Mouse (Mus musculus) lung, postnatal 25 days (tissue): Measurements from ENCODE around the gene Tex46.

ENCODE experiments used
- DNase-seq: peaks from one replicate; pipeline ENCODE4 v3.0.0; 2022; ENCODE audit warnings: low spot score

The Tex46 gene

DNA sequence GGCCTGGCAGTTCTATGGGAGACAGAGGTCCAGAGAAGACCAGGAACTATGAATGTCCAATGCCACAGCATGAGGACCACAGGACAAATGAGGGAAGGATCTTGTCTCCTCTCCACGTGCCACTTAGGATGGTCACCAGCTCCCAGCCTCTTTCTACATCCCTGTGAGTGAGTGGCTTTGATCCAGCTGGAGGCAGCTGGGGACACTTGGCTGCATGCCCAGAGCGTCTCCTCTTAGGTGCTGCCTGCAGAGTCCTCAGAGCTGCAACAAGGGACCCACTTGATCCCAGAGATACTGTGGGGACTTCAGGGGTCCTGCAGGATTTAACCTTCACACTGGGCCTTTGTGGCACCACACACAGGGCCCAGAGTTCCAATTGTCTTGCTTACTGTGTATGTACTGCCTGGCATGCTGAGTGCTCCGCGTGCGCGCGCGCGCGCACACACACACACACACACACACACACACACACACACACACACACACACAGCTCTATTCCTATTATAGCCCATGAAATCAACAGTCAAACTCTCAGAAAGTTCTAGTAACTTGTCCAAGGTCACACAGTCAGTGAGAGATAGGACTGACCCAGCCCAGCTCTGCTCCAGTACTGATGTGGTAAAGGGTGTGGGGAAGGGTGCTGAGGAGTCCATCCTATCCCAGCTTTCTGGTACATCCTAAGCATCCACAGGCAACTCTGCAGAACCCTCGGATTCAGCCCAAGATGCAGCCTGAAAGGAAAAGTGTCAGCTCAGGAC is 21.2 kb downstream of the Tex46 start:
- no peak for DNase-seq

DNA sequence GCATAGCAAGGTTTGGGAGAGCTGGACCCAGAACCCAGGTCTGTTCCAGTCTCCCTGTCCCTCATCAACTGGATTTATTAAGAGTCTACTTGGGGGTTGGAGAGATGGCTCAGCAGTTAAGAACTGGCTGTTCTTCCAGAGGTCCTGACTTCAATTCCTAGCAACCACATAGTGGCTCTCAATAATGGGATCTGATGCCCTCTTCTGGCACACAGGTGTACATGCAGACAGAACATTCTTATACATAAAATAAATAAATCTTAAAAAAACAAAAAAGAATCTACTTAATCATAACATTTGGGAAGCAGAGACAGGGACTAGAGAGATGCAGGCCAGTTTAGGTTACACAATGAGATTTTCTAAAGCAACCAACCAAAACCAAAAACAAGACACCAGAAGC is 25.8 kb downstream of the Tex46 start:
- no peak for DNase-seq

DNA sequence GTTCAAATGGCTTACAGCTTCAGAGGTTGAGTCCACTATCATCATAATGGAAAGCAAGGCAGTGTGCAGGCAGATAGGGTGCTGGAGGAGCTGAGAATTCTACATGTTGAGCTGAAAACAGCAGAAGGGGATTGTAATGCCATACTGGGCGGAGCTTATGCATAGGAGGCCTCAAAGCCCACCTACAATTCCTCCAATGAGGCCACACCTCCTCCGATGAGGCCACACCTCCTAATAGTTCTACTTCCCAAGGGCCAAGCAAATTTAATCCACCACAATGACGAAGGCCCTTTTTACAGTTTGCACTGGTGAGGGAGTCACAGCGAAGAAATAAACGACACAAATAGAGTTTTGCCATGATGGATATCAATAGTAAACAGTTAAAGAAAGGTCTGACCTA is 26.3 kb downstream of the Tex46 start:
- DNase-seq = no peak

DNA sequence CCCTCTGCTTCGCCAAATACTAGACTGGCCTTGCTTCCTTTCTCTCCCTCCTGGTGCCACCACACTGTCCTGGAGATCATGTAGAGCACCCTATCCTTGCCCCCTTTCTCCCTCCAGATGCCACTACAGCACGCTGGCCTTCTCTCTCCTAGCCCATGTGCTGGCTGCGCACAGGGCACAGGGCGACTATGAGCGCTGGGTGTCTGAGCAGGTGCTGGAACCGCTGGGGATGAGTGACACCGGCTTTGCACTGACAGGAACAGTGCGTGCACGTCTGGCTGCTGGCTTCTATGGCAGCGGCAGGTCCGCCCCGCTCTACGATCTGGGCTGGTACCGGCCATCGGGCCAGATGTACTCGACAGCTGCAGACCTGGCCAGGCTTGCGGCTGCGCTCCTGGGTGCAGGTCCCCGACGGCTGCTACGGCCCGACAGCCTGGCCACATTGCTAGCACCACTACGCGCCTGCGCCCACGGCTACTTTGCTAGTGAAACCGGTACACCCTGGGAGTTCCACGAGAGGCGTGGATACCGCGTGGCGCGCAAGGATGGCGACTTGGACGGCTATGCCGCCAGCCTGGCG is 26.8 kb downstream of the Tex46 start:
- no peak for DNase-seq

DNA sequence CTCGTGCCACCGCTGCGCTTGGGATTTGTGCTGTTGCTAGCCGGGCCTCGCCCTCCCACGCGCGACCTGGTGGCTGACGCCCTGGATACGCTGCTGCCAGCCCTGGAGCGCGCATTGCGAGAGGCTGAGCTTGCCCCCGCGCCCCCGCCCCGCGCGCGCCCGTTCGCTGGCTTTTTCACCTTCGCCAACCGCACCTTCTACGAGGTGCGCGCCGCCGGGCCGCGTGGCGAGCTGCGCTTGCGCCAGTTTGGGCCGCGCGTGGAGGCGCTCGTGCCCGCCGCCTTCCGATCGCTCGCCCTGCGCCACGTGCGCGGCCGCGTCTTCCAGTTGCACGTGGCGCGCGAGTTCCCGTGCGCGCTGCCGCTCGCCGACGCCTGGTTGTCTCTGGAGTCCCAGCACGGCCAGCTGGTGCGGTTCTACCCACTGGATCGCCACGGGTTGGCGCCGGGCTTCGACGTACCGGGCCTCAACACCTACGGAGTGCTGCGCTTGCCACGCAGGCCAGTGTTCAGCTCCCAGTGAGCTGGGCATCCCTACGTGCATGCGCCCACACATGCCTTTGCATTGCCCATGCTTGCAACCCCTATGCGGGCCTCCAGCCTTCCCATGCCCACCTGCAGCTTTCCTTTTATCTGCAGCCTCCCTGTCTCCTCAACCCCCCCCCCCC is 27.5 kb downstream of the Tex46 start:
- DNase-seq = no peak

DNA sequence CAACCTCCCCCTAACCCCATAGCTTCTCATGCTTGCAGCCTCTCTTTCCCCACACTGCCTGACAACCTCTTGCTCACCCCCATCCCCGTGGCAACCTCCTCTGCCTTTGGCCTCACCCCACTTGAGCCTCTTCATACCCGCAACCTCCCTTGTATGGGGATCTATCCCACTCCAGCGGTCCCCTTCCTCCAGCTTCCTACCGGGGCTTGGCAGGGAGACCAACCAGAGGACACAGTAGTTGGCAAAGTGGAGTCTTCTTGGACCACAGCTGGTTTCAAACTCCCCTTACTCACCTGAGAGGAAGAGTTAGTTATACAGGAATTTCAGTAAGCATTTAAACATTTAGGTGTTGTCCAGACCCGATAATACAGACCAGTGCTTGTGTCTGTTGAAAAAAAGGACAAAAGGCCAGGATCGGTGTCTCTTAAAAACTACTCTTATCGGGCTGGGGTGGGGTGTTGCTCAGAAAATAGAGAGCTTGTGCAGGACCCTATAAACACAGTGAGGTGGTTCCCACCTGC is 28.1 kb downstream of the Tex46 start:
- no peak for DNase-seq

DNA sequence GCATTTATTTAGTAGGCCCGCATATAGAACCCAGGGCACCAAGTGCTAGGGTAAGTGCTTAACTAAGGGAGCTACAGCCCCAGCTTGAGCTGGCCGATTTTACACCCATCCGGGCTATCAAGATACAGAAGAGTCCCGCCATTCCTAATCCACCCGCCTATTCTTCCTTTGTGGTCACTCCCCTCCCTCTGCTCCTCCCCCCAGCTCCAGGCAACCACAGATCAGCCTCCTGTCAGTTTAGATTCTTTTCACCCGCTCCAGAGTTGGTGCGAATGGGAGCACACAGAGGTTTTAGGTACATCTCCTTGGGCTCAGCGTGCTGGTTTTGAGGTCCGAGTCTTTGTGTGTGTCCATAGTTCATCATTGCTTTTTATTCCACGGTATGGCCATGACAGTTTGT is 28.7 kb downstream of the Tex46 start:
- no peak for DNase-seq

DNA sequence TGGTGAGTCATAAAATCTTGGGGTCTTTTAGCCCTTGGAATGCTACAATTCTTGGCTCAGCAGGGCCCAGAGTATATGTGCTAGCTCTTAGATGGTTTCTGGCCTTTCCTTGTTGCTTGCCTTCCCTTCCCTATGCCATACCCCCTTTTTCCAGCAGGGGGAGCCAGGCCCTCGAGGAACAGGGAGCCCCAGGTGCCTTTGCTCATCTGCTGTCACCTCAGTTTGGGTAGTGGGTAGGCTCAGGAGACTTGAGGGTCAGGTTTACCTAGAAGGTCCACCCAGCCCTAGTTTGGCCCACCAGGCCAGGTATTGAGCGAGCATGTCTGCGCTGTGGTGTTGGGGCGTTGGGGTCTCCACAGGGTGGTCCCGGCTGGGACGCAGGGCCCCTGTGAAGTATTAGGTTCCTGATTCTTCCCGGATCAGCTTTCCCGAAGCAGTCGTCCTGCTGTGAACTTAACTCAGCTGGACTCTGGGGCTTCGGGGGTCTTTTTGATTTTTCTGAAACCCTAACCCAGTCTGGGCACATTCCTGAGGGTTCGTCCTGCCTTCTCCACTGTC is 38.8 kb downstream of the Tex46 start:
- DNase-seq = peak; percentile 61

DNA sequence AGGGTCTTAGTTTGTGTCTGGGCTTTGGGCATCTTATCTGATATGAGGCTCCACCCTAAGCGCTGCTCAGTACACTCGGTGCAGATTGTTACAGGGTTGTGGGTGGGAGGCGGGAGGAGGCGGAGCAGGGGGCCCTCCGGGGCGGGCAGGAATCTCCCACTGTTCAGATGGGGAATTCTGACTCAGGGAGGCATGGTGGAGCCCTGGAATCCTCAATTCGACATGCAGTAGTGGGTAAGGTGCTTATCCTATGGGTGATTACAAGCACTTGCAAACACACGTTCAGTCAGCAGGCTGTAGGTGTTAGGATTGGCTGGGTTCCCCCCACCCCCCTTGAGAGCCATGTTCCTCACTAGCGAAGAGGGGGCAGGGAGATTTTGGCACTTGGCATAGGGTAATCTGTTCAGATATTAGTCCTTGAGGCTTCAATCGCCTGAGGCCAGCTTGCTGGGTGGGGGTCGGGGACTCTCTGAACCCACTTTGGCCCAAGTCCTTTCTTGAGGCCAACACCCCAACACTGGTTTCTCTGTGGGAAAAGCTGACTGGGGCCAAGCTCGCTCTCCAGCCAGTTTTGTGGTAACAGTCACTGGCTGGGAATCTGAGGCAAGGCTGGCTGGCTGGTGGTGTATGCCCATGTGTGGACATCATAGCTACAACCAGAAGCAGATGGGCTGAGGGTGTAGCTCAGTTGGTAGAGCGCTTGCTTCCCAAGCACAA is 39.4 kb downstream of the Tex46 start:
- no peak for DNase-seq

DNA sequence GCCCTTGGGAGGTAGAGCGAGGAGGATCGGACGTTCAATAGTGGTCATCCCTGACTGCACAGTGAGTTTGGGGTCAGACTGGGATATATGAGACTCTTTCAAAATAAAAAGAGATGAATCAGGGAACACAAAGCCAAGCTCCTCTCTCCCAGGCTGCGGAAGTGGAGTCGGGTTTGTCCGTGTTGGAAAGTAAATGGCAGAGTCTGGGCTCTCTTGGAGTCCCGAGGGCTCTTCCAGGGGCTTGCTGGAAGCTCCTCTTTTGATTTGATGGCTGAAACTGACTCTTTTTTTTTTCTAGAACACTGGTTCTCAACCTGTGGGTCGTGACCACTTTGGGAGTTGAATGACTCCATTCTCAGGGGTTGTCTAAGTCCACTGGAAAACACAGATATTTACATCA is 40.0 kb downstream of the Tex46 start:
- DNase-seq = no peak

DNA sequence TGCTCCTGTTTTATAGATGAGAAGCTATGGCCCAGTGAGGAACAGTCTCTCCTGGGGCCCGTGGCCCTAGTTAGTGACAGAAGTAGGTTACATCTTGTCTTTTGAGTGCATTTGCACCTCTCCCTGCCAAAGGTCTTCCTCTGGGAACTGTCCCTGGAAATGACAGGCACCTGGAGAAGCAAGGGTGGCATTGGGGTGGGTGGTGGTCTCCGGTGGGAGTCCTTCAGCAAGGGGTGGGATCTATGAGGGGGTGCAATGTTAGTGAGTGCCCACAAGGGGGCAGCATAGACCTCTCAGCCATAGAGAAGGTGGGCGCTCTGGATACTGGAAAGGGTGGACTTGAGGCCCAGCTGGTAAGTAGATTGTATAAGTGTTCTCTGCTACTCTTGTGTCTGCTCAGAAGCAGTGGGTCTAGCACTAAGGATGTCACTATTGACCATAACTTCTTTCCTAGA is 41.1 kb downstream of the Tex46 start:
- DNase-seq = no peak

DNA sequence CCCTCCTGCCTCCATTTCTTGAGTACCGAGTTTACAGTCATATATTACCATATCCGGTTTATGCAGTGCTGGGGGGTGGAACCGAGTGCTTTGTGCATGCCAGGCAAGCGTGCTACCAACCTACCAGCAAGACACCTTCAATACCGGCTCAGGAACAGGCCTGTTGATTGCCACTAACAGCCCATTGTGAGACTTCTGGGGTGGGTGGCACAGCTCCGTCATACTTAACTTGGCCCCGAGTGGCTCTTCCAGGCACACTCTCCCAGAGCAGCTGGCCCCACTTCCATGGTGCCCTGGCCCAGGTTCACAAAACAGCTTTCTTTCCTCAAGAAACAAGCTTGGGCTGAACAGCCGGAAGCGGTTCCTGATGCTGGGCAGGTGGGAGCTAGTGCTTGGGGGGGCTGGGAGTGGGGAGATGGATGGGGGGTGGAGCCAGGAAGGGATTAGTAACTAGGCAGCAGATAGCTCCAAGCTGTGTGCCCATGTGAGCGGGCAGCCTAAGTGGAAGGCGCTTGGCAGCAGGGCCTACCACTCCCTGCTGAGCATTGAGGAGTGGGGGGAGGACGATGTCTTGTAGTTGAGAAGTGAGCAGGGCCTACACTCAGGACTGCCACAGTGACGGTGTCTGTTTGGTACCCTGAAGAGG is 41.8 kb downstream of the Tex46 start:
- DNase-seq = no peak

DNA sequence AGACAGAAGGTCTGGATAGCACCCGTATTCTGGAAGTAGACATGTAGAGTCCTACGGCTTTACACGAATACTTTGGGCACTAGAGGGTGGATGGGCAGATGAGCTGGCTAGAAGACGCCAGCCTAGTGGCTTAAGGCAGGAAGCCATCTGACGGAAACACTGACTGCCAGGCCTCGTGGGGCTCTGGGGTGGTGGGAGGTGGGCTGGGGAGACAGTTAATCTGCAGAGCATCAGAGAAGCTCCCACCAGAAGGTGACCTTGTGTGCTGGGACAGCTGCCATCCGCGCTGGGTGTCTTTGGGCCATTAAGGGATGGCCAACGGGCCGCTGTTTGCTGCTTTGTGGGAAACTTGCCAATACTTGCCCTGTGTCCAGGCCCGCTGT is 42.3 kb downstream of the Tex46 start:
- no peak for DNase-seq

DNA sequence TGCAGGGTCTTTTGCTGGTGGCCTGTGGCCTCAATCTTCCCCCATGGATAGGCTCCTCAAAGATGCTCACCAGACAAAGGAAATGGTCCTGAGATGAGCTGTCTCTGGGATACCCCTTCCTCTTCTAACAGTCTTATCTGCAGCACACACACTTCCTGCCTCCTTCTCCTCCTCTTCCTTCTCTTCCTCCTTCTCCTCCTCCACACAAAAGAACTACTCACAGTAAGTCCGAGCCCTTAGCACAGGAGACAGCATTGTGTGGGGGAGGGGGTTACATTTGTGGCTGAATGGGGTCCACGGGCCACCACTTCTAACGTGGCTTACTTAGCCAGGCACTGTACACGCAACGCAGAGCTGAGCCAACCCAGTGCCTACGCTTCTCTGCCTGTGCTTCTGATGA is 42.8 kb downstream of the Tex46 start:
- DNase-seq = no peak

DNA sequence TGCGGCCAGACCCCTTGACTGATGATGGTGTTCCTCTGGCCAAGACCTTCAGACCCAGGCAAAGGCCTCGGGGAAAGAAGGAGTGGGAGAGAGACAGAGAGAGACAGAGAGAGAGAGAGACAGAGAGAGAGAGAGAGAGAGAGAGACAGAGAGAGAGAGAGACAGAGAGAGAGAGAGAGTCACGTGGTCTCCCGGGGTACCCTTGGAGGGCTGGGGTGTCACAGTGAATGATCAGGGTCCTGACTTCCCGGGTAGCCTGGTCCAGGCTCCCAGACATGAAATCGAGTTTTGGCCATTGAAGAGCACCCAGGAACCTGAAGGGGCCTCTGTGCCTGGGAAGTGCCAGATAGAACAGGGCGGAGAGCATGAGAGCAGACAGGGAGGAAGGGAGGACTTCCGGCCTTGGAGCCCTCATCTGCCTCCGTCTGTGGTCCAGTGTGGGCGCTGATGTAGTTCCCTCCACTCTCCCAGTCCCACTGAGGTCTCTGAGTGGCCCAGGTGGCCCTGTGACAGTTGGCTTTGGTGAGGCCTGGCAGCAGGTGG is 43.5 kb downstream of the Tex46 start:
- DNase-seq = no peak

DNA sequence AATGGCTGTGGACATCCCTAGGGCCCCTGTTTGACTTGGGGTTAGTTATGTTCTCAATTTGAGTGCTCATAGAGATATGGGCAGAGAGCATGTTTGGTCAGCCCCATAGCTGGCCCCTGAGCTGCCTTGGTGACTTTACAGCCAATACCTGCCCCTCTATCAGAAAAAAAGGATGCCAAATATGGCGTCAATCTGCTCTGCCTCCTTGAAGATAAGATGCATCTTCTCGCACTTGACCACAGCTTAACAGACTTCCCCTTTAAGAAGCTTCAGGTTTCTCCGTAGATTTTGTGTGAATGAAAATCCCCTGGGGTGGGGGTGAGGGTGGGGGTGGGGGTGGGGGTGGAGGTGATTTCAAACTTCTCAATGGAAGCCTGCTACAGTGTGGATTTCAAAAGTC is 47.7 kb downstream of the Tex46 start:
- DNase-seq = no peak
